Mouse (Mus musculus): ENCODE data around the gene Ocm. TPM values are rescaled to one million over a fixed set of nuclear protein-coding genes. Genes with fewer than 3 reads are reported as not detected.

Gene Ocm
- polyA plus RNA-seq, 1 experiment from 2014 or later: not detected

- no peak overlapping the region for H3K4me2 ChIP-seq
- H3K36me3 ChIP-seq (ENCODE audit: control insufficient read depth, insufficient read depth, low read length): no peaks in the 10 kb centered on the region
- ATAC-seq (replicated peaks; ENCODE audit: low FRiP score): no peak
- no peak overlapping the region for H3K9ac ChIP-seq (ENCODE audit: low read depth, low read length)
- no peaks in the 10 kb centered on the region for H3K27me3 ChIP-seq (replicated peaks; ENCODE audit: control insufficient read depth, insufficient read depth, low read length)
- H3K4me1 ChIP-seq (replicated peaks; ENCODE audit: control insufficient read depth, insufficient read depth, low read length): no peaks in the 10 kb centered on the region
- H3K9me3 ChIP-seq (ENCODE audit: control insufficient read depth, low read length): no peaks in the 10 kb centered on the region
- no peak overlapping the region for H3K27ac ChIP-seq (ENCODE audit: low read depth, low read length)
- H3K4me3 ChIP-seq (ENCODE audit: low read depth, low read length): no peak overlapping the region
- DNase-seq (ENCODE audit: low spot score): no peak
- WGBS: 67% methylated on average over 13 of the region's 13 CpGs
Observed at GRCm38 (mm10) chr5:144047324-144047723, 20.9 kb upstream of the Ocm start.

- DNase-seq (ENCODE audit: low spot score): no peak
- Histone ChIP-seq H3K4me3 (ENCODE audit: low read depth, low read length) (no peak overlapping the region), H3K9ac (ENCODE audit: low read depth, low read length) (no peak overlapping the region), H3K4me2 (no peak overlapping the region), H3K36me3 (ENCODE audit: control insufficient read depth, insufficient read depth, low read length) (no peaks in the 10 kb centered on the region), H3K27me3 (replicated peaks; ENCODE audit: control insufficient read depth, insufficient read depth, low read length) (no peaks in the 10 kb centered on the region), H3K9me3 (ENCODE audit: control insufficient read depth, low read length) (no peaks in the 10 kb centered on the region), H3K4me1 (replicated peaks; ENCODE audit: control insufficient read depth, insufficient read depth, low read length) (no peaks in the 10 kb centered on the region), H3K27ac (ENCODE audit: low read depth, low read length) (no peak overlapping the region)
- ATAC-seq (replicated peaks; ENCODE audit: low FRiP score): no peak
- WGBS: 80% methylated on average over 11 of the region's 11 CpGs
Observed at GRCm38 (mm10) chr5:144043166-144043565, 16.7 kb upstream of the Ocm start.

- Histone ChIP-seq H3K4me2 (peak overlapping the region; percentile 21; the same call in 1 of the 2 replicates), H3K27ac (ENCODE audit: low read depth, low read length) (no peak overlapping the region), H3K9ac (ENCODE audit: low read depth, low read length) (no peak overlapping the region), H3K4me3 (ENCODE audit: low read depth, low read length) (no peak overlapping the region), H3K36me3 (ENCODE audit: control insufficient read depth, insufficient read depth, low read length) (no peaks in the 10 kb centered on the region), H3K9me3 (ENCODE audit: control insufficient read depth, low read length) (no peaks in the 10 kb centered on the region), H3K27me3 (replicated peaks; ENCODE audit: control insufficient read depth, insufficient read depth, low read length) (no peaks in the 10 kb centered on the region), H3K4me1 (replicated peaks; ENCODE audit: control insufficient read depth, insufficient read depth, low read length) (no peaks in the 10 kb centered on the region)
- no peak for ATAC-seq (replicated peaks; ENCODE audit: low FRiP score)
- peak; percentile 70 for DNase-seq (ENCODE audit: low spot score)
- 46% methylated on average over 11 of the region's 11 CpGs for WGBS
Observed at GRCm38 (mm10) chr5:144040720-144041364, 14.4 kb upstream of the Ocm start.

- Histone ChIP-seq H3K36me3 (ENCODE audit: control insufficient read depth, insufficient read depth, low read length) (no peaks in the 10 kb centered on the region), H3K9ac (ENCODE audit: low read depth, low read length) (no peak overlapping the region), H3K4me3 (ENCODE audit: low read depth, low read length) (no peak overlapping the region), H3K27ac (ENCODE audit: low read depth, low read length) (no peak overlapping the region), H3K9me3 (ENCODE audit: control insufficient read depth, low read length) (no peaks in the 10 kb centered on the region), H3K27me3 (replicated peaks; ENCODE audit: control insufficient read depth, insufficient read depth, low read length) (no peaks in the 10 kb centered on the region), H3K4me2 (no peak overlapping the region), H3K4me1 (replicated peaks; ENCODE audit: control insufficient read depth, insufficient read depth, low read length) (no peaks in the 10 kb centered on the region)
- 78% methylated on average over 5 of the region's 5 CpGs for WGBS
- no peak for DNase-seq (ENCODE audit: low spot score)
- ATAC-seq (replicated peaks; ENCODE audit: low FRiP score): no peak
Observed at GRCm38 (mm10) chr5:144039886-144040285, 13.4 kb upstream of the Ocm start.

- H3K9me3 ChIP-seq (ENCODE audit: control insufficient read depth, low read length): no peaks in the 10 kb centered on the region
- ATAC-seq (replicated peaks; ENCODE audit: low FRiP score) (peak; percentile 74), DNase-seq (ENCODE audit: low spot score) (no peak)
- 60% methylated on average over 9 of the region's 9 CpGs for WGBS
- no peaks in the 10 kb centered on the region for H3K36me3 ChIP-seq (ENCODE audit: control insufficient read depth, insufficient read depth, low read length)
- H3K9ac ChIP-seq (ENCODE audit: low read depth, low read length): no peak overlapping the region
- H3K27me3 ChIP-seq (replicated peaks; ENCODE audit: control insufficient read depth, insufficient read depth, low read length): no peaks in the 10 kb centered on the region
- no peak overlapping the region for H3K4me3 ChIP-seq (ENCODE audit: low read depth, low read length)
- H3K4me2 ChIP-seq: no peak overlapping the region
- H3K27ac ChIP-seq (ENCODE audit: low read depth, low read length): no peak overlapping the region
- no peaks in the 10 kb centered on the region for H3K4me1 ChIP-seq (replicated peaks; ENCODE audit: control insufficient read depth, insufficient read depth, low read length)
Observed at GRCm38 (mm10) chr5:144039156-144039675, 12.7 kb upstream of the Ocm start.

DNA sequence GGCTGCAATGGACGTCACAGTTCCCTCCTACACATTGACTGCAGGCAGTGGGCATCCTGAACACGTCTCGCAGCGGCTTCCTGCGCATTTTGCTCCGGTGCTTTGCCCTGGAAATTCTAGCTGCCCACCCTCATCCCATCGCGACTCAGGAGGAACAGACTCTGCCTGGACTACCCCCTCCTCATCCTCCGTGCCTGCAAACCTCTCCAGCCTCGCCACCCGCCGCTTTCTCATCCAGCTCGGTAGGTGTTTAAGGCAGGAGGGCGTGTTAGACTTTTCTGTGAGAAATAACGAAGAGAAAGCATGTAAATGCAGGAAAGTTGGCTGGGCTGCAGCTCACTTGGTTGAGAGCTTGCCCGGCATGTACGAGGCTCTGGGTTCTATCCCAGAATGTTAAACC lies 10.5 kb upstream of the Ocm start:
- Histone ChIP-seq H3K9ac (ENCODE audit: low read depth, low read length) (no peak overlapping the region), H3K27me3 (replicated peaks; ENCODE audit: control insufficient read depth, insufficient read depth, low read length) (no peaks in the 10 kb centered on the region), H3K27ac (ENCODE audit: low read depth, low read length) (no peak overlapping the region), H3K4me3 (ENCODE audit: low read depth, low read length) (no peak overlapping the region), H3K4me1 (replicated peaks; ENCODE audit: control insufficient read depth, insufficient read depth, low read length) (no peaks in the 10 kb centered on the region), H3K9me3 (ENCODE audit: control insufficient read depth, low read length) (no peaks in the 10 kb centered on the region), H3K4me2 (no peak overlapping the region), H3K36me3 (ENCODE audit: control insufficient read depth, insufficient read depth, low read length) (no peaks in the 10 kb centered on the region)
- 58% methylated on average over 17 of the region's 17 CpGs for WGBS
- DNase-seq (ENCODE audit: low spot score) (no peak), ATAC-seq (replicated peaks; ENCODE audit: low FRiP score) (no peak)

DNA sequence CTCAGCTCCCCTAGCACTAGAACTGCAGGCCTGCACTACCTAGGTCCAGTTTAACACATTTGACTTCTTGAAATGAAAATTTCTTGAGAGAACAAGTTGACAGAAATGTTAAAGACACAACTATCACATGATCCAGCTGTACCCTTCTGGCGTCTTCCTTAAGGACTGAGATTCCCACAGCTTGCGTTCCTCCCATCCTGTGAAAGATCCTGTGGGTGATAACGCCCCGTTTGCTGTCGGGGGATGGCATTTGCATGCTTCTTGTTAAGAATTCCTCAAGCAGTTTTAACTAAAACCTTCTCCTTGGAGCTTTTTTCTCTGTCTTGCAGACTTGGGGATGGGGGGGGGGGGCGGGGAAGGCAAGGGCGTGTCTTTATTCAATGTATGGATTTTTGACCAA lies 8.1 kb upstream of the Ocm start:
- no peak overlapping the region for H3K4me2 ChIP-seq
- DNase-seq (ENCODE audit: low spot score) (no peak), ATAC-seq (replicated peaks; ENCODE audit: low FRiP score) (no peak)
- no peaks in the 10 kb centered on the region for H3K27me3 ChIP-seq (replicated peaks; ENCODE audit: control insufficient read depth, insufficient read depth, low read length)
- no peaks in the 10 kb centered on the region for H3K4me1 ChIP-seq (replicated peaks; ENCODE audit: control insufficient read depth, insufficient read depth, low read length)
- no peak overlapping the region for H3K4me3 ChIP-seq (ENCODE audit: low read depth, low read length)
- WGBS: 49% methylated on average over 7 of the region's 7 CpGs
- H3K27ac ChIP-seq (ENCODE audit: low read depth, low read length): no peak overlapping the region
- no peaks in the 10 kb centered on the region for H3K9me3 ChIP-seq (ENCODE audit: control insufficient read depth, low read length)
- no peak overlapping the region for H3K9ac ChIP-seq (ENCODE audit: low read depth, low read length)
- H3K36me3 ChIP-seq (ENCODE audit: control insufficient read depth, insufficient read depth, low read length): no peaks in the 10 kb centered on the region

DNA sequence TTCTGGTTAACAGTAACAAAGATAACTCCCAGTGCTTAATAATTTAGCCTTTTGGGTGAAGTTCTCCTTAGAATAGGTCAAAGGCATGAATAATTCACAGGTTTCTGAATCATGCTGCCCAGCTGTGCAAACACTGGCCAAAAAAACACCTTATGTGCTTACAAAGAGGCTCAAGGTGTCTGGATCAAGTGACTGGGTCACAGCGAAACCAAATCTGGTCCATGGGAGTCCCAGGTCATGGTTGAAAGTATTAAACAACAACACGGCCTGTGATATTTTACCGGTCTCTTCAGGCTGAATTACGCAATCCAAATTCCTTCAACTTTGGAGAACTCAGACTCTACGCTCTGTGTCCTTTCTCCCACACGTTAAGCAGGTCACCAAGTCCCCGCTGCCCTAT lies 6.0 kb upstream of the Ocm start:
- DNase-seq (ENCODE audit: low spot score): no peak
- Histone ChIP-seq H3K36me3 (ENCODE audit: control insufficient read depth, insufficient read depth, low read length) (no peaks in the 10 kb centered on the region), H3K4me3 (ENCODE audit: low read depth, low read length) (no peak overlapping the region), H3K9me3 (ENCODE audit: control insufficient read depth, low read length) (no peaks in the 10 kb centered on the region), H3K4me2 (no peak overlapping the region), H3K9ac (ENCODE audit: low read depth, low read length) (no peak overlapping the region), H3K27me3 (replicated peaks; ENCODE audit: control insufficient read depth, insufficient read depth, low read length) (no peaks in the 10 kb centered on the region), H3K4me1 (replicated peaks; ENCODE audit: control insufficient read depth, insufficient read depth, low read length) (no peaks in the 10 kb centered on the region), H3K27ac (ENCODE audit: low read depth, low read length) (no peak overlapping the region)
- 86% methylated on average over 7 of the region's 7 CpGs for WGBS
- no peak for ATAC-seq (replicated peaks; ENCODE audit: low FRiP score)

GRCm38 (mm10) chr5:144015845-144016244 lies 10.6 kb downstream of the Ocm start:
- H3K4me3 ChIP-seq (ENCODE audit: low read depth, low read length): no peak overlapping the region
- ATAC-seq (replicated peaks; ENCODE audit: low FRiP score): no peak
- H3K36me3 ChIP-seq (ENCODE audit: control insufficient read depth, insufficient read depth, low read length): peaks cover 6% of the 10 kb centered on the region; the same call in 1 of the 2 replicates
- no peaks in the 10 kb centered on the region for H3K9me3 ChIP-seq (ENCODE audit: control insufficient read depth, low read length)
- no peaks in the 10 kb centered on the region for H3K27me3 ChIP-seq (replicated peaks; ENCODE audit: control insufficient read depth, insufficient read depth, low read length)
- no peak overlapping the region for H3K27ac ChIP-seq (ENCODE audit: low read depth, low read length)
- no peaks in the 10 kb centered on the region for H3K4me1 ChIP-seq (replicated peaks; ENCODE audit: control insufficient read depth, insufficient read depth, low read length)
- no peak overlapping the region for H3K9ac ChIP-seq (ENCODE audit: low read depth, low read length)
- 85% methylated on average over 9 of the region's 9 CpGs for WGBS
- no peak for DNase-seq (ENCODE audit: low spot score)
- H3K4me2 ChIP-seq: no peak overlapping the region
